Mouse (Mus musculus): ENCODE data around the gene Slc6a9. TPM values are rescaled to one million over a fixed set of nuclear protein-coding genes. Genes with fewer than 3 reads are reported as not detected.

Gene Slc6a9
- total RNA-seq, 1 experiment from 2014 or later: 1.9 TPM

DNA sequence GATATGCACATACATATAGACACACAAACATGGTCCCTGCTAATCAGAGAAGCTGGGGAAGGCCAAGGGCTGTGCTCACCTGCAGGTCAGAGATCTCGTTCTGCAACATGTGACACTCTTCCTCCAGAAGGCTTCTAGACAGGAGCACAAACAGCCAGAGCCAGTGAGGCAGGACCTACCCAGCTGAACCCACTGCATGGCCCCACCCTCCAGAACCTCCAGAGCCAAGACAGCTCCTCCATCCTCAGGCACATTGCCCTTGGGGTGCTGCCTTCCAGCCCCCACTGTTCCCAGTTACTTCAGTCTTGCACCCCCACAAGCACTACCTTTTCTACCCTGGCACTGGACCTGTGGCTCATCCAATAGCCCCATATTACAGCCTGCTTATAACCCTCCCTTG lies 36.1 kb downstream of the Slc6a9 start:
- no peak for ATAC-seq (replicated peaks; ENCODE audit: low read depth, poor library complexity, severe bottlenecking)

DNA sequence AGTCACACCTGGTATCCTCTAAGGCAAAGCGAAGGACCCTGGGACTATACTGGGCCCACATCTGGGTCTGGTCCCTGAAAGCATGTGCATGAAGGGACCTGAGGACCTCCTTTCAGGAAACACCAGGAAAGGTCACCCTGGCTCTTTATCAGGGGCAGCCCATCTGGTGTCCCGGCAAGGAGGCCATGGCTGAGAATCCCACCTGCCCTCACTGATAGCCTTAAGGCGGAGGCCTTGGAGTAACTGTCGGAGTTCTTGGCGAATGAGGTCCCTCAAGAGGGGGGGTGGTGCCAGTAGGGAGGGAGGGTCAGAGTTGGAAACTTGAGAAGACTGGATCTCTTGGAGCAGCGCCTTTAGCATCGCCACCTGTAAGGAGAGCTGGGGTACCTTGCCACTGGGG lies 37.5 kb downstream of the Slc6a9 start:
- no peak for ATAC-seq (replicated peaks; ENCODE audit: low read depth, poor library complexity, severe bottlenecking)

DNA sequence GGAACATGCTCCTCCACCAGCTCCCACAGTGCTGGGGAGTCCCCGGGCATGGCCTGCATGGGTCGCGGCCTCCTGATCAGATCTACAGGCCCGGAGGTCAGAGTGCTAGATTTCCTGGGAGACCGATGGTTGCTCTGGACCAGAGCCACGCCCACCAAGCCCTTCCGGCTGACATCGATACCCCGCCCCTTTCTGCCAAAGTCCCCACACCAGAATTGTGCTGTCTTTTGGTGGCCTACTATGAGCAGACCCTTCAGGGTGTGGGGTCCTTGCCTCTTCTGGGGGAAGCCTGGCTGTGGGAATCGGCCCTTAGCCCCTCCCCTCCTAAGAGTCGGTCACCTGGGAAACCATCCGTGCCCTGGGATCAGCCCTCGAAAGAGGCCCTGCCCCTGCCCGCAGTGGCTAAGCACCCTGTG lies 38.2 kb downstream of the Slc6a9 start, which contains the start of gene Ccdc24:
Gene Ccdc24 (minus strand): TSS at position 87 of the 416 bp plus-strand sequence.
- ATAC-seq (replicated peaks; ENCODE audit: low read depth, poor library complexity, severe bottlenecking): no peak

DNA sequence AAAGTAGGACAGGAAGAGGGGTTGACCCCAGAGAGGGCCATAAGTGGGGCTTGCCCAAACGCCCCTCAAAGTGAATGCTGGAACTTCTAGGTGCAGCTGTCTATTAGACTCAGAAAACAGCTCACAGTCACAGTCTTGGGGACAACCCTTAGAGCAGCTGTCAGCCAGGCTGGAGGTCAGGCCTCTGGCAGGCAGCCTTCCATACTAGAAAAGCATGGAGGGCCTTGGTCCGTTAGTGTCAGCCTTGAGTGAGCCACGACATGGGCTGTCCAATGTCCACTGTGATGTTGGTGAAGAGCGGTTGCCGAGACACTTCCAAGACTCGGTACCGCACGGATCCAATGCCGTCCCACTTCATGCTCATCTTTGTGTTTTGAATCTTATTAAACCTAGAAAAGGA lies 39.3 kb downstream of the Slc6a9 start:
- no peak for ATAC-seq (replicated peaks; ENCODE audit: low read depth, poor library complexity, severe bottlenecking)

DNA sequence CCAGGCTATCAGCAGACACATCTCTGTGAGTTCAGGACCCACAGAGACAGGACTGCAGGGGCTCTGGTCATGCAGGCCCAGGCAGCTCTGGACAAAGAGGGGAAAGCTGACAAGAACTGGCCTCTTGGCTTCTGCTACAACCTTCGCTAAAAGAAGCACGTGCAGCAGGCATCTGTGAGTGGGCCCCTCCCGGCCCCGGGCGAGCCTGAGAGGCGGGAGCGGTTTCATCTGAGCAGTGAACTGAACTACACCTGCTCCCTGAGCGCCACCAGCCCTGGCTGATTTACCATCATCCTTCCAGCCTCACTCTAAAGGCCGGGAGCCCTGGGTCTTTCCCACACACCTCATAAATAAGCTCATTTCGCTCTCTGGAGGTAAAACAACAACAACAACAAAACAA lies 44.0 kb downstream of the Slc6a9 start:
- no peak for ATAC-seq (replicated peaks; ENCODE audit: low read depth, poor library complexity, severe bottlenecking)

DNA sequence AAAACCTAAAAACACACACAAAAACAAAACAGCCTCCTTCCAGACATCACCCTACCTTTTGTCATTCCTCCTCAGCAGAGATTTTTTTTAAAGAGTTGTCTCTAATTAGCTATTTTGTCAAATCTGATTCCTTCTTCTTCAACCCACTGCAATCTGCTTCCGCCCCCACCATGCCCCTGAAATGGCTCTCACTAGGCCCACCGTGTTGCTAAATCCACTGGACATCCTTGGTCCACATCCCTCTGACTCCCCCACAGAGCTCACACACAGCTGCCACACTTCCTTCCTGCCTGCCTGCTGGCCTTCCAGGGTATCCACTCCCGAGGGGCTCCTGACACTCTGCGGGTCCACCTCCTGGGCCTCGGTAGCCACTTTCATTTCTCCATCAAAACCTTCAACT lies 44.4 kb downstream of the Slc6a9 start:
- ATAC-seq (replicated peaks; ENCODE audit: low read depth, poor library complexity, severe bottlenecking): no peak

DNA sequence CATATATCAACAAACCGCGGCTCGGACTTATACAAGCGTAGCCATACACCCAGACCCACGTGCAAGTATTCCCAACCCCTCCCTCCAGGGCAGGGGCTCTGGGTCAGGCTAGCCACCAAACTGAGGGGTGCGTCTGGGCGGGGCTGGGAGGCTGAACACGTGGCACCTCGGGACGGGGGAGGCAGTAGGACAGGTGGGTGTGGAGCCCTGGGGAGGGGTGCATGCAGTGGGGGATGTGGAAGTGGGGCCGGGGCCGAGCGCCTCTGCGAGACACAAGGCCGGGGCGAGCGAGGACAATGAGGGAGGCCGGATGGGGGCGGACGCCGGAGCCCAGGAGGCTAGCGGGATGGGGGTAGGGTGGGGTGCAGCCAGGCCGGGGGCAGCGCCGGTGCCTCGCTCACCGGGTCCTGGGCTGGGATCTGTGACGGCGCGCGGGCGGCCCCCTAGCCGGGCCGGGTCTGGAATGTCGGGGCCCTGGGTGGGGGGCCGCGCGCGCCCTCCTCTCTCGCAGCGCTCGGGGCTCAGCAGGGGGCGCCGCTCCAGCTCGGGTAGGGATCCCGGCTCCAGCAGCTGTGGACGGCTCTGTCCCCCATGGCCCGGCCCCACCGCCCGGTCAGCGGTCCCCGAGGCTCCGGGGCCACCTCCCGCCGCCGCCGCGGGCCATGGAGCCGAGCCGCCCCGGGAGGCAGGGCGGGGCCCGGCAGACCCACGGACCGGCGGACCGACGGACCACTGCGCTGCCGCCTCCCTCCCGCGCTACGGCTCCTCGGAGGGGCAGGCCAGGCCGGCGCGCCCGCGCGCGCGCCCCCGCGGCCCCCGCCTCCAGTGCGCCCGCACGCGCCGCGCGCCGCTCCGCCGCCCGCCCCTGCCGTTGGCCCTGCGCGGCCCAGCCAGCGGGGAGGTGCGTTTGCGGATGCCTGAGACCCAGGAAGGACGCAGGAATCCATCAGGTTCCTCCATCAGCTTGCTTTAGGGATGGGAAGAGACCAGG lies 48.7 kb downstream of the Slc6a9 start, which contains the start of gene B4galt2:
Gene B4galt2 (minus strand): TSS at position 787 of the 991 bp plus-strand sequence.
- no peak for ATAC-seq (replicated peaks; ENCODE audit: low read depth, poor library complexity, severe bottlenecking)

DNA sequence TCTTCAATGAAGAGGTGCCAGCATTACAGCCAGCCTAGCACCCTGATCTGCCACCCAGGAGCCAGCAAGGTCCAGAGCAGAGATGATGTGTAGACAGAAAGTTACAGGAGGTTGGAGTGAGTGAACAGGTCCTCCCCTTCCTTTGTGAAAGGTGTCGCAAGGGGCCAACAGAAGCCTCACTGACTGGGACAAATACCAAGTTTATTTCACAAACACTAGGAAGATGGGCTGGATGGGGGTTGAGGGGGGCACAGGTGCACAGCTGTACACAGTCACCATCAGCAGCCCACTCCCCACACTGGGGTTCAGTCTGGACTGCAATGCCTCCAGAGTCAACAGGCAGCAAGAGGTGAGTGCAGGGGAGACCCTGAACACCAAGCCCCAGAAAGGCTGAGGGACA lies 49.8 kb downstream of the Slc6a9 start:
- ATAC-seq (replicated peaks; ENCODE audit: low read depth, poor library complexity, severe bottlenecking): no peak

DNA sequence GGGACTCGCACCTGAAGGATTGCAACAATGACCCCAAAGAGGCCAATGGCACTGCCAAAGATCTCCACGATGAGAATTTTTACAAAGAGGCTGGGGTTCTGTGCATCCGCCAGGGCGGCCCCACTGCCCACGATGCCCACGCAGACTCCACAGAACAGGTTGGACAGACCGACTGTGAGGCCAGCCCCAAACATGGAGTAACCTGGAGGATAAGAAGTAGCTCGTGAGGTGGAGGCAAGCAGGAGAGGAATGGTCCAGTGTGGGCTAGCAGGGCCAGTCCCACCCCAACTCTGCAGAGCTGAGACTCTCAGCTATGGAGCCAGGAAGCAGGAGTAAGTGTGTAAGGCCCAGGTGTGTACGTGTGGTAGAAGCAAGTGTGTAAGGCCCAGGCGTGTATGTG lies 50.8 kb downstream of the Slc6a9 start:
- ATAC-seq (replicated peaks; ENCODE audit: low read depth, poor library complexity, severe bottlenecking): no peak

DNA sequence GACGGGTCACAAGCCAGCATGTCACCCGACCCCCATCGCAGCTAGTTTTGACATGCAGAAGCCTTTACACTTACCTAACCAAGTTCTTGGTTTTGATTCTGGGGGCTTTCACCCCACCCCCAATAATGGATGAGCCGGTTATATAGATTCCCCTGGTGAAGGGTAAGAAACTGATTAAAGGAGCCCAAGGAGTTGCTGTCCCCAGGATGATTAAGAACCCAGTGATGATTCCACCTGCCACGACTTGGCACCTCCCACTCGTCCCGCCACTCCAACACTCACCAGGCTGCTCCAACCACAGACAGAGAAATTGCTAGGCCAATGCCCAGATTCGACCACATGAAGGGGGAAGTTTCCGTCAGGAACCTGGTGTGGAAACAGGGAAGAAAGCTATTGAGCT lies 51.7 kb downstream of the Slc6a9 start:
- ATAC-seq (replicated peaks; ENCODE audit: low read depth, poor library complexity, severe bottlenecking): no peak

DNA sequence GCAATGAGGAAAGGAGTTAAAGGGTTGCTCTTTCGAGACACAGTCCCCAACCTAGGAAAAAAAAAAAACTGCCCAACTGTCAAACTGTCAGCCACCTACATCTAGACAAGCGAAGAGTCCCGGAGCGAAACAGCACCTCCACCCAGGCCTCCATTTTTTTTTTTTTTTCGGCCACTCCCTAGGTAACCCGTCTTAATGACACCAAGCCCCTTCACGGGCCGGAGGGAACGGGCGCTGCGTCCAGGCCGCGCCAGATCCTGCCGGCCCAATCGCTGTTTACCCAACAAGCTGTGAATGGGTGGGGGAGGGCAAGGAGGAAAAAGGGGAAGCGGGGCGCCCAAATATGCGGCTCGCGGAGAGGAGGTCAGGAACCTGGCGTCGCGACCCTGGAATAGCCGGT lies 52.3 kb downstream of the Slc6a9 start:
- ATAC-seq (replicated peaks; ENCODE audit: low read depth, poor library complexity, severe bottlenecking): peak; percentile 27; the same call in 1 of the 2 replicates

DNA sequence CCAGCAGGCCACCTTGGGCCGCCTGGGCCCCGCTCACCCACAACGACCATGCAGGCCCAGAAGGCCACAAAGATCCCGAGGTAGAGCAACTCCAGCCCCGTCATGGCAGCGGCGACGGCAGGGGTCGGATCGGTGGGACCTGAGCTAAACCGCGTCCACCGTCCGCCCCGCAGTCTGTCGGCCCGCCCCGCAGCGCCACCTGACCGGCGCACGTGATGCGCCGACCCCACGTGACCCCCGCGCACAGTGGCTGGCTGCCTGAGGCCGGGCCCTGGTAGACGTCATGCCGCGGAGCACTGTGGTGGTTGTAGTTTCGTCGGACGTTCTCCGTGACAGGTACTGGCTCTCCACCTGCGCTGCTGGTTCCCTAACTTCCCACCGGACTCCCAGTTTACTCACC lies 52.8 kb downstream of the Slc6a9 start, which contains the start of gene Atp6v0b:
Gene Atp6v0b (minus strand): TSS at position 201 of the 400 bp plus-strand sequence.
- ATAC-seq (replicated peaks; ENCODE audit: low read depth, poor library complexity, severe bottlenecking): peak; percentile 71

DNA sequence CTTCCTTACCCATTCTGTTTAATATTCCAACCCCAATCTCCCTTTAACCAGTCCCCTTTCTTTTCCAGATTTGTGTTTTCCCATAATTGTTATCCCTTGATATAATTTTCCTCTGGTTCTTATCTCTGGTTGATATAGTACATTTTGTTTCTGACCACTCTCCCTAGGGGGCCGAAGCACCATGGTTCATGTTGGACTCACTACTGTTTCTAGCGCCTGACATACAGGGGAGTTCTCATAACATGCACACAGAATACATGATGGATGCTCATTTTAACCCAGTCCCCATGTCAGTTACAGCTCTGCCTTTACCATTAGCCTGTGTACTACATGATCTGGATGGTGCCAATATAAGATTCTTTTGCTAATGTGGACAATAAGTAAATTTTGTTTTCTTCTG lies 53.6 kb downstream of the Slc6a9 start:
- no peak for ATAC-seq (replicated peaks; ENCODE audit: low read depth, poor library complexity, severe bottlenecking)

DNA sequence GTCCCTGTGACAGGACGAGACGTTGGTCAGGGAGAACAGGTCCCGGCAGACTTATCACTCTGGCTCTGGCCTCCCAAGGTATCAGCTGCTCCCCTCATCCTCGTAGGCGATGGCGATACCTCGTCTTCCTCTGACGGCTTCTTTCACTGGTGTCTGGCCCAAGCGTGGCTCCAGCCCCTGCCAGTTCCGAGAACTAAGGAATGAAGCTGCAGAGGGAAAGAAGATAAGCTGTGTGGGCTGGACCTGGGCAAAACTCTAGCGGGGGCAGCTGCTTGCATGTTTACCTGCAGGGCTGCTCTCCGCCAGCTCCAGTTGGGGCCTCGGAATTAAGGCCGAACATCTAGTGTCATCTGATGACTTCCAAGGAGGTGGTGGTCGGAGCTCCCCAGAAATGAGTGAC lies 55.2 kb downstream of the Slc6a9 start:
- no peak for ATAC-seq (replicated peaks; ENCODE audit: low read depth, poor library complexity, severe bottlenecking)

DNA sequence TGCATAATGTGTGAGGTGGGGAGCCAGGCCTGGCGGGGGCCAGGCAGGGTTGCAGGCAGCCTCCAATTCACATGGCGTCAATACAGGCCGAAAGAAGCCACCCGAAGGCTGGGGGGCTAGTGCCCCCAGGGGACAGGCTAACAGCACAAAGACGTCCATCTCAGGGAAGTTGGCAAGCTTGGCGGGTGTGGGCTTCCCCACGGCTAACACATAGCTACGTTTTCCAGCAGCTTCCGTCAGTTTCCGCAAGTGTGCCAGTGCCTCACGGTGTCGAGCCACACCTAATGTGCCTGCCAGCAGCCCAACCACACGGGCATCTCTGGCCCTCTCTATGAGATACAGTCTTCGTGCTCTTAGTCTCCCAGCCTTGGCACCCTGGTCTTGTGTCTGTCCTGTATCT lies 55.7 kb downstream of the Slc6a9 start:
- ATAC-seq (replicated peaks; ENCODE audit: low read depth, poor library complexity, severe bottlenecking): no peak

DNA sequence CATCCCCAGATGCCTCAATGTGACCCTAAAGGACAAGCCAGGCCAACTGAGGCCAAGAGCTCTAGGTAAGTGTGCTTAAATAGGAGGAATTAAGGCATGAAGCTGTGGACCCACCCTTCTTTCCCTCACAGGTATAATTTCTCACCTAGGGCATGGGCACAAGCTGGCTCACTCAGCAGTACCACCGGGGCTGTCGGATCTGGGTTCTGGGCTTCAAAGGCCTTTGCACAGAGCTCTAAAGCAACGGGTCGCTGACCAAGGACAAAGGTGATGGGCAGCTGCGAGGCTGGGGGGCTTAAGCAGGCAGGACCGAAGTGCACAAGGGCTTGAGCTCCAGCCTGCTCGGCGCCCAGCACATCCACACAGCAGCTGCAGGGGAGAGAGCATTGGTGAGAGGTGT lies 56.4 kb downstream of the Slc6a9 start:
- no peak for ATAC-seq (replicated peaks; ENCODE audit: low read depth, poor library complexity, severe bottlenecking)

DNA sequence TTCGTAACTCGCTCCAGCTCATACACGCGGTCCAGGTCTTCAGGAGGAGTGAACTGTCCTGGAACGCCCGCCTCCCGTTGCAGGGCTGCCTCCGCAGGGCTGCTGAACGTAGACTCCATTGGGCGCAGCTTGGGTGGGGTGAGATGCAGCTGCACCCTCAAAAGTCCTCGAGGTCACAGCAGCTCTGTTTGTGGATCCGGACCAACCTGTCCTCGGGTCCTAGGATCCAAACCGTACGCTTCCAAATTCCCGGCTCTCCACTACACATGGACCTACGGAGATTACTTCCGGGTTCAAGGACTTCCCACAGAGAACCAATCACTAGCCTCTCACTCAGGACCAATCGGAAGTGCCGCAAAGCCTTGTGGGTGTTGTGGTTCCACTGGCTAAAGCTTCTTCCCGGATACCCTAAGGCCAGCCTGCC lies 57.4 kb downstream of the Slc6a9 start, which contains the start of gene Dph2:
Gene Dph2 (minus strand): TSS at position 295 of the 424 bp plus-strand sequence.
- peak; percentile 93 for ATAC-seq (replicated peaks; ENCODE audit: low read depth, poor library complexity, severe bottlenecking)

DNA sequence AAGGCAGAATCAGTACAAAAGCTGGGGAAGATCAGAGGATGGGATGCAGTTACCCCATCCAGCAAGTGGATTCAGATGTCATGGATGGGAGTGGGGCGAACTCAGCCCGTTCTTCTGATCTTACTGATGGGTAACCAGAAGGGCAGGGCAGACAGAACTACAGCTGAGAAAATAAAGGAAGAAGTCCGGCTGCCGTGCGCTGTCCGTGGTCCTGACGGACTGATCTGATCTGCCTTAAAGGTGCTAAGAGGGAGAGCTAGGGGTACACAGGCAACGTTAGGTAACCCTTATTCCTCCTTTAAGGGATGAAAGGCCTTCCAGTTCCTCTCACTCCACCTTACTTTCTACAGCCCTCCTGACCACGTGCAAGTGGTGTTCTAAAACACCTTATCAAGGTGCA lies 59.1 kb downstream of the Slc6a9 start:
- ATAC-seq (replicated peaks; ENCODE audit: low read depth, poor library complexity, severe bottlenecking): peak; percentile 49

DNA sequence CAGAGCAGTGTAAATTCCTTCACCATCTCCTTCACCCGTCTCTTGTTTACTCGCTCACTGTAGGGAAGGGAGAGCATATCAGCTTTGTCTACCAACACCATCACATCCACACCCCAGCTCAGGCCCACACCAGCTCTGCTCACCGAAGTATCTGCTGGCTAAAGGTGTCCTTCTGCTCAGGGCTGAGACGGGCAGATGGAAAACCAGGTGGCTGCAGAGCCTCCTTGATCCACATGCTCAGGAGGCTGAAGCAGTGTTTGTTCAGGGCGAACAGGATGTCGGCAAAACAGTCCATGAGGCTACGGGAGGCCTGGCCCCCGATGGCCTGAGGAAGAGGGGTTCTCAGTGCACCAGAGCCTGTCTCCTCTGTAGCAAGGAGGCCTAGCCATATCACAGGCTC lies 60.3 kb downstream of the Slc6a9 start:
- no peak for ATAC-seq (replicated peaks; ENCODE audit: low read depth, poor library complexity, severe bottlenecking)

DNA sequence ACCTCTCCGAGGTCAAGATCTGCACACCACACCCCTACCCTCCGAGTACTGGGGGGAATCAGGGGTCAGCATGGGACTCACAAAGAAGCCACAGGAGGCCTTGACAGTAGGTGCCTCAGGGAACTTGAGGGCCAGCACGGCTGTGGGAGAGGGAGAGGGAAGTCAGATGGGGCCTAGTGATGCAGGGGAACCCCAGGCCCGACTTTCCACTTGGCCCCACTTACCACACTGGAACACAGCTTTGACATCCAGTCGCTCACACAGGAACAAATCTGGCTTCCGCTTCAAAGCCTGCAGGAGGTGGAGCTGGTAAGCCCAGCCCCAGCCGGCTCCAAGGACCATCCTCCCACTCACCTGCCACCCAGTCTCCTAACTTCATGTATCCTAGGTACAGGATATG lies 61.0 kb downstream of the Slc6a9 start:
- ATAC-seq (replicated peaks; ENCODE audit: low read depth, poor library complexity, severe bottlenecking): no peak

DNA sequence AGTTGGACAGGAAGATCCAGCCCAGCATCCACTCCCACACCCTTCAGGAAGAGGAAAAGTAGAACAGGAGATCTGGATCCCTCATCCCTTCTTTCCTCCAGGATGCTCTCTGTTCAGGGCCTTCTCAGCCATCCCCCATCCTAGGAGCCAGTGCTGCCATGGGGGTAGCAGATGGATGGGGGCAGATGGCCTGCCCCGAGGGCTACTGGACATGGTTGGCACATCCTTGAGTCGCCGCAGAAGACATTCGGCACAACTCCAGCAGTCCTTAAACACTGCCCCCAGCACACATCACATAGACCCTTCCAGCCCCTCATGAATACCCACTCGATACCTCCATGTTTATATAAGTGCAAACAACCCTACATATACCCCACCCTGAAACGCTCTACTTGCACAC lies 61.7 kb downstream of the Slc6a9 start:
- ATAC-seq (replicated peaks; ENCODE audit: low read depth, poor library complexity, severe bottlenecking): no peak
